Mouse (Mus musculus) MEL (cell line): ENCODE data around the gene Diaph3.

Source experiments
- CHD1 ChIP-seq: IDR thresholded peaks from 2 replicates; pipeline ENCODE4 v1.6.1; 2012; ENCODE audit warnings: low read depth, mild to moderate bottlenecking, inconsistent platforms, low read length, improper control_type of control experiment
- CTCF ChIP-seq, 3 experiments: IDR thresholded peaks in 2 of 3; conservative IDR thresholded peaks in 1 of 3; 2 replicates each; pipeline ENCODE4 v1.5.1; 2011 to 2012; ENCODE audit warnings: low read length in 3 of 3, low read depth in 2 of 3, mild to moderate bottlenecking in 2 of 3, improper control_type of control experiment in 1 of 3, inconsistent platforms in 1 of 3, mixed read lengths in 1 of 3, moderate library complexity in 1 of 3; ENCODE audit not compliant: control insufficient read depth in 1 of 3, insufficient read depth in 1 of 3, poor library complexity in 1 of 3, severe bottlenecking in 1 of 3
- E2F4 ChIP-seq: IDR thresholded peaks from 2 replicates; pipeline ENCODE4 v1.6.1; 2011; ENCODE audit warnings: low read depth, low read length, improper control_type of control experiment, borderline replicate concordance
- GATA1 ChIP-seq: IDR thresholded peaks from 2 replicates; pipeline ENCODE4 v1.6.1; 2011; ENCODE audit warnings: low read depth, low read length, improper control_type of control experiment
- HCFC1 ChIP-seq: IDR thresholded peaks from 2 replicates; pipeline ENCODE4 v1.6.1; 2012; ENCODE audit warnings: low read depth, mild to moderate bottlenecking, inconsistent platforms, low read length, improper control_type of control experiment, moderate library complexity
- MAZ ChIP-seq: IDR thresholded peaks from 2 replicates; pipeline ENCODE4 v1.6.1; 2012; ENCODE audit warnings: low read depth, mild to moderate bottlenecking, inconsistent platforms, low read length, improper control_type of control experiment
- NELFE ChIP-seq: IDR thresholded peaks from 2 replicates; pipeline ENCODE4 v1.6.1; 2011; ENCODE audit warnings: low read depth, low read length, improper control_type of control experiment
- POLR2A ChIP-seq, 2 experiments: IDR thresholded peaks; 2 replicates each; pipeline ENCODE4 v1.6.1; 2011 to 2012; ENCODE audit warnings: low read length in 2 of 2, mild to moderate bottlenecking in 2 of 2, control low read depth in 1 of 2, improper control_type of control experiment in 1 of 2, low read depth in 1 of 2, moderate library complexity in 1 of 2; ENCODE audit not compliant: control insufficient read depth in 1 of 2, insufficient read depth in 1 of 2, poor library complexity in 1 of 2
- RCOR1 ChIP-seq: IDR thresholded peaks from 2 replicates; pipeline ENCODE4 v1.6.1; 2012; ENCODE audit warnings: low read depth, mild to moderate bottlenecking, inconsistent platforms, low read length, improper control_type of control experiment
- TAL1 ChIP-seq: IDR thresholded peaks from 2 replicates; pipeline ENCODE4 v1.6.1; 2012; ENCODE audit warnings: mild to moderate bottlenecking, inconsistent platforms, low read length, moderate library complexity, mixed read lengths
- TBP ChIP-seq: IDR thresholded peaks from 2 replicates; pipeline ENCODE4 v1.8.0; 2011; ENCODE audit warnings: low read depth, low read length, improper control_type of control experiment
- UBTF ChIP-seq: IDR thresholded peaks from 2 replicates; pipeline ENCODE4 v1.6.1; 2012; ENCODE audit warnings: low read depth, mild to moderate bottlenecking, inconsistent platforms, low read length, improper control_type of control experiment, moderate library complexity, borderline replicate concordance; ENCODE audit not compliant: insufficient read depth
- USF1 ChIP-seq: IDR thresholded peaks from 2 replicates; pipeline ENCODE4 v1.6.1; 2014; ENCODE audit warnings: low read depth, mild to moderate bottlenecking, inconsistent platforms, low read length, improper control_type of control experiment, moderate library complexity

DNA sequence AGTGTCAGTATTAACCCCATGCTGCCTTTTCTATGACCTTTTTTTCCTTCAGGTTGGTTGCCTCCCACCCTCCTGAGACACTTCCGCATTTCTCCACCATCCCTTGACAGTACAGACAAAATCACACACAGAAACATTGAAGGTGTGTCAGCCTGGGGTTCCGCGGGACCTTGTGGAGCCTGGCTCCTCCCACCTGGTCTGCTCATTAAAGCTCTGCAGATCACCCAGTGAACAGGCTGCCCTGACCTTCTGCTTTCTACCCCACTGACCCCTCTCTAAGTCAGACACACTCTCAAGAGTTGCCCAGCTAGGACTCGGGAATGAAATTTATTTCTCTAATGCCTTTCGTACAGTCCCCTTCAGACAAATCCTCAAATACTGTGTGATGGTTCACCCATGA lies 500.9 kb downstream of the Diaph3 start:
- TF ChIP-seq USF1 (no peak), CTCF (IDR thresholded peaks at IDR 0.05 in 2 of 3, conservative IDR thresholded peaks at IDR 0.05 in 1 of 3; ENCODE audit: control insufficient read depth in 1 of 3, insufficient read depth in 1 of 3, low read depth in 2 of 3, low read length in 3 of 3, poor library complexity in 1 of 3, severe bottlenecking in 1 of 3) (no peak), TBP (no peak), GATA1 (no peak), UBTF (no peak), NELFE (no peak), CHD1 (no peak), TAL1 (no peak), E2F4 (no peak), POLR2A (IDR thresholded peaks at IDR 0.05; ENCODE audit: control insufficient read depth in 1 of 2, insufficient read depth in 1 of 2, low read depth in 1 of 2, low read length in 2 of 2, poor library complexity in 1 of 2) (no peak), MAZ (no peak), HCFC1 (no peak), RCOR1 (no peak)
